Mouse (Mus musculus) activated CD4-positive, CD25-positive, alpha-beta regulatory T cell, adult 9 weeks (primary cell): ENCODE data around the gene Zfp12. TPM values are rescaled to one million over a fixed set of nuclear protein-coding genes. Genes with fewer than 3 reads are reported as not detected.

ENCODE experiments used
- polyA plus RNA-seq: library from polyadenylated mRNA; unstranded; fragments of 100-300 nt; shearing (Covaris generic); gene quantifications from one replicate; pipeline ENCODE4 v1.2.1, GENCODE M21; 2017

The Zfp12 gene
- 10.5 TPM for polyA plus RNA-seq

GRCm38 (mm10) chr5:143235028-143235693, at the start of gene Zfp12:
TSS of gene Zfp12 (plus strand) at chr5:143235163.

GRCm38 (mm10) chr5:143226790-143227189, 8.2 kb upstream of the Zfp12 start, which contains the start of gene Spdye4a:
TSS of gene Spdye4a (minus strand) at chr5:143226890.

GRCm38 (mm10) chr5:143269363-143270150, 34.6 kb downstream of the Zfp12 start, which contains the start of gene Zfp316:
TSS of gene Zfp316 (minus strand) at chr5:143270022.

DNA sequence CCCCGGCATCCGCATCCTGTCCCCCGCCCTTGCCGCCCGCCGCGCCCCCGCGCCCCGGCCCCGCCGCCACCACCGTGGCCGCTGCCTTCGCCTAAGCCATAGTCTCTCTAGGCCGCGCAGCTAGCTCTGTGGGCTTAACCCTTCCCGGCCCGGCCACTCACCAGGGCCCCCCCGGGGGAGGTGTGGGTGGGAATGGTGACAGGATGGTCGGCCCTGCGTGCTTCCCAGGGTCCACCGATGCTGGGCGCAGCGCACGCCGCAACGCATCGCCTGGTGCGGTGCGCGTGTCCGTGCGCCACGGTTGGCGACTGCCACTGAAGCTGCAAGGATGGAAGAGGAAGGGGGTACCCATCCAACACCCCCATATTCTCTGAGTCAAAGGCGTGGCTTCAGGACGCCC, 58.4 kb downstream of the Zfp12 start, which contains the start of gene Zfp853:
Zfp853 (minus strand) TSS at position 220 of the 400 bp plus-strand sequence.

Other genes with a start within 250 kb of the Zfp12 start
- 58.3 TPM for gene Rnf216, start 122.2 kb upstream of the Zfp12 start, polyA plus RNA-seq
- gene Olfr718-ps1, start 87.6 kb upstream of the Zfp12 start, polyA plus RNA-seq, result 0.07 TPM
- gene Rbak, start 54.4 kb upstream of the Zfp12 start, polyA plus RNA-seq, result 16.5 TPM
- not detected for gene Spdye4b, start 54.1 kb upstream of the Zfp12 start, polyA plus RNA-seq
- gene Spdye4a, start 8.3 kb upstream of the Zfp12 start, polyA plus RNA-seq, result not detected
- 0.12 TPM for gene Zfp316, start 34.9 kb downstream of the Zfp12 start, polyA plus RNA-seq
- not detected for gene Zfp853, start 58.5 kb downstream of the Zfp12 start, polyA plus RNA-seq
- gene E130309D02Rik, start 80.2 kb downstream of the Zfp12 start, polyA plus RNA-seq, result 5.6 TPM
- 98.1 TPM for gene Zdhhc4, start 94.1 kb downstream of the Zfp12 start, polyA plus RNA-seq
- not detected for gene Grid2ip, start 122.2 kb downstream of the Zfp12 start, polyA plus RNA-seq
- gene Kdelr2, start 168.7 kb downstream of the Zfp12 start, polyA plus RNA-seq, result 34.8 TPM
- gene Daglb, start 229.4 kb downstream of the Zfp12 start, polyA plus RNA-seq, result 16.0 TPM